Mouse (Mus musculus) right cerebral cortex, postnatal 36 days (tissue): ENCODE data around the gene Phgr1.

Experiments
- DNase-seq, 2 experiments: peaks; one replicate each; pipeline ENCODE4 v3.0.0; 2022; ENCODE audit warnings: low spot score in 2 of 2, mixed read lengths in 1 of 2

Gene Phgr1

DNA sequence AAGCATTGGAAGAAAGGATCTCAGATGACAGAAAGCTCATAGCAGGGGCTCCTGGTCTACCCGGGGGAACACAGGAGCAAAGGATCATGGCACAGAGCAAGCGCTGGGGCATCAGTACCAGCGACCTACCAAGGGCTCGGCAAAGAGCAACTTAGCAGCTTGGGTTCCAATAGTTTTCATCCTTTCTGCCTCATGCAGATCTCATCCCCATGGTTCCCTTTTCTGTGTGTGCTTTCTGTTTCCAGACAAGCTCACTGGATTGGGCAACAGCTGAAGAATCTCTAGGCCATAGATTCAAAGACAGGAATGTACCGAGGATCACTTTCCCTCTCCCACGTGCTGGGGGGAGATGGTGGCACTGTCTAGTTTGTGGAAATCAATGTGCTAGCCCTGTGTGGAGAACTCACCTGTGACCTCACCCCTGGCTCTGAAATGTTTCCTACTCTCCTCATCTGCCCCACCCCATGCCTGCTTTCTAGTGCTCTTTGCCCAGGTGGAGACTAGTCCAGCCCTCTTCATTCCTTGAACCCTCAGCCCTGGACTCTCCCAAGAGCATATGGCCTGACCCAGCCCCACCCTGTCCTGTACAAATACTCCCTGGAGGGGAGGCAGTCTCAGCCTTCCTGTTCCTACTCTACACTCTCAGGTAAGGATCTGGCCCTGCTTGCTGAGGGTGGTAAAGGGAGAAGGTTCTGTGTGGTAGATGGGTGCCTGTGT, at the start of gene Phgr1:
TSS of gene Phgr1 (plus strand) at position 612 of the 717 bp plus-strand sequence.
- no peak for DNase-seq

DNA sequence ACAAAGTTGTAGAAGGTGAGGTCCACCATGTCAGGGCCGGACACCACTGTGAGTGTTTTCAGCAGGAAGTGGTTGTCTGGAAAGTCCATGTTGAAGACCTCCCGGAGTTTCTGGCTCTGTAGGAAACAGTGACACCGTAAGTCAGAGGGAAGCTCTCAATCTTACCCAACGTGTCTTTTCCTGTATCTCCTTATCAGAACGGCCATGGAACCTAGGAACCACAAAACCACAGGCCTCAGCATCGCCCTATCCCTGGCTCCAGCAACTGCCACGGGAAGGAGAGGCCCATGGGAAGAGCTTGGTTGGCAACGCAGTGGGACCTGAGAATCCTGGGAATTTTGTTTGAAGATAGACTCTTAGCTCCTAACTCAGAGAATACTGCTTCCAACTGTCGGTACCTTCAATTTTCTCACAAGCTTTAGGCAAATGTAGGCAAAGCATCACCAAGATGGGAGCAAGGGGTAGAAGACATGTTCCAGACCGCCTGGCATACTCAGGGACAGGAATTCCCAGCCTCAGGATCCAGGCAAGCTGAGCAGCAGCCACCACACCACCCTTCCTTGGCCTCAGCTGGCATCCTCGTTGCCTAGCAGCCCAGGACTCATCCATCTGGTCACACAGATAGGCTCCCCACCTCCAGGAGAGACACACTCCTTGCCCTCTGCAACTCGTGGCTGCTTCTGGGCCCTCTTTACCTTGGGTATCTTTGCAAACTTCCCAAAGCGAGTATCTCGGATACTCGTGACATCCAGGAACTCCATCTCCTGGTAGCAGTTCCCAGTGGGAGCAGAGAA, 48.7 kb upstream of the Phgr1 start:
- no peak for DNase-seq

DNA sequence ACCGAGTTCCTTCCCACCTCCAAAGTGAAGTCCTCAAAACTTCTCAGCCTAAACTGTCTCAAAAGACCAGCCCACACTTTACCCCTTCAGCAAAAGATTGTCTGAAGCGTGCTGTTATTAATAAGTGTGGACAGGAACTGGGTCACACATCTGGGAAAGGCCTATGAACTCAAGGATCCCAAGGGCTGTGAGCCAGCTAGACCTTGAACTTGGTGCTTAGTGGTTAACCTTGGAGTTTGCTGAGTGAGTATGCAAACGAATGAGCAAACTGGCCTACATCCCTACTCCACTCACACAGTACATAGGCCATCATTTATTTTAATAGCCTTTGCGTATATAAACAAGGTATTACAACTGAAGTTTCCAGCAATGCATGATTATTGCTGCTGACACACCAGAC, 47.1 kb upstream of the Phgr1 start:
- no peak for DNase-seq

DNA sequence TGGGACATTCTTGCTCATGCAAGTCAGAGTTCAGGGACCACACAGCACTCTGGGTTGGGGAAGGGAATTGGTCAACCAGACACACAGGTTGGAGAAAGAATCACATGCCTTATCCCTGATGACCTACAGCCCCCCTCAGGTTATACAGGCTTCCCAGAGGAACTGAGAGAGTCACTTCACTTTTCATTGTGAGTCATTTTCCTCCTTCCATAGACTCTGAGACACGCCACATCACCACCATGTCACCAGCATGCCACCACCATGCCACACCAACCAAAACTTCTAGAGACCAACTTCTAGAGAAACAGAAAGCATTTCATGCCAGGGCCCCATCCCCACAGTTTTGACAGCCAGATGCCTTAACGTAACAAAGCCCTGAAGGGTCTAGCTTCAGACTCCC, 45.7 kb upstream of the Phgr1 start:
- DNase-seq, result no peak

DNA sequence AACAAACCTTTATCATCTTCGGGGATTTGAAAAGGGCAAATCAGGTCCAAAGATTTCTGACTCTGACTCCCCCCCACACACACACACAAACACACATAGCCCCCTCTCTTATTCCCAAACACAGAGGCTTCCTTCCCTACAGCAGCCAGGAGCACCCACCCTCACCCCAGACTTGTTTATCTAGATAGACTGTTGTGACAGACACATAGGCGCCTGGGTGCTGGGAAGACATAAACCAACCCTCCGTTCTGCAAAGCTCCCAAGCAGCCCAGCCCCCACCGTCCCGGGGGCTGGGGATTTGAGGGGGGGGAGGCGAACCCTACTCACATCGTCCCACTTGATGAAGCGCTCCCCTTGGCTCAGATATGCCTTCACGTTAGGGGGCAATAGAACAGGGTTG, 44.7 kb upstream of the Phgr1 start:
- no peak for DNase-seq

DNA sequence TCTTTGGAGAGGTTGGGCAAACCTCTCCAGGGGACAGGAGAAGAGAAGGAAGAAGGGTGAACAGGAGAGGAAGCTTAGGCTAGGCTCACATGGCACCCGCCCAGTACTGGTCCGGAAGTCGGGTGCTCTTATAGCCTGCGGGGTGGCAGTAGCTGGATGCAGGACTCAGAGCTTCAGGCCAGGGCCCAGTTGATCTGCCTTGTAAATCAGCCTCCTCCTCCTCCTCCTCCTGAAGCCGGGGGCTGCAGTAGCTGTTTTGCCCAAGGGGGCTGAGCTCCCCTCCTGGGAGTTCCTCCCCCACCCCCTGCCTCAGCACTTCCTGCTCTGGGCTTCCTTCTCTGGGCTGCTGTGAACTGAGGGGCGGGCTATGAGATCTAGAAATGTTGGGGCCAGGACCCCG, 44.2 kb upstream of the Phgr1 start, which contains the start of gene Plcb2:
TSS of gene Plcb2 (minus strand) at position 102 of the 400 bp plus-strand sequence.
- no peak for DNase-seq

DNA sequence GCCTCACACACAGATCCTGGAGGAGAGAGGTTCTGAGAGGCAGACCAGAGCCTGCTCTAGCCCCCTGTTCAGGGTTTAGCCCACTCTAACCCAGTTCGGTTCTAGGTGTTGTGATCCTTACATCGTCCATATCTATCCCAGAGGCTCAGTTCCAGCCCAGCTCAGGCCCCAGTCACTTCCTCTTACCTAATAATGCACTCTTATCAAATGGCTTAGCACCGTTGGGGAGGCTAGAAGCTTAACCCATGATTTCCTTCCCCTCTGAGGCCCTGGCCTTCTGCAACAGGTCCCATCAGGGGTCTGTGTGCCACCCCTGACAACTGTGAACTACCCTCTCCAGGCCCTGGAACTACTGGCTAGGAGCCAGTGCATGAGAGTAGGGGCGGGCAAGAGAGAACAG, 43.4 kb upstream of the Phgr1 start:
- DNase-seq, result no peak

DNA sequence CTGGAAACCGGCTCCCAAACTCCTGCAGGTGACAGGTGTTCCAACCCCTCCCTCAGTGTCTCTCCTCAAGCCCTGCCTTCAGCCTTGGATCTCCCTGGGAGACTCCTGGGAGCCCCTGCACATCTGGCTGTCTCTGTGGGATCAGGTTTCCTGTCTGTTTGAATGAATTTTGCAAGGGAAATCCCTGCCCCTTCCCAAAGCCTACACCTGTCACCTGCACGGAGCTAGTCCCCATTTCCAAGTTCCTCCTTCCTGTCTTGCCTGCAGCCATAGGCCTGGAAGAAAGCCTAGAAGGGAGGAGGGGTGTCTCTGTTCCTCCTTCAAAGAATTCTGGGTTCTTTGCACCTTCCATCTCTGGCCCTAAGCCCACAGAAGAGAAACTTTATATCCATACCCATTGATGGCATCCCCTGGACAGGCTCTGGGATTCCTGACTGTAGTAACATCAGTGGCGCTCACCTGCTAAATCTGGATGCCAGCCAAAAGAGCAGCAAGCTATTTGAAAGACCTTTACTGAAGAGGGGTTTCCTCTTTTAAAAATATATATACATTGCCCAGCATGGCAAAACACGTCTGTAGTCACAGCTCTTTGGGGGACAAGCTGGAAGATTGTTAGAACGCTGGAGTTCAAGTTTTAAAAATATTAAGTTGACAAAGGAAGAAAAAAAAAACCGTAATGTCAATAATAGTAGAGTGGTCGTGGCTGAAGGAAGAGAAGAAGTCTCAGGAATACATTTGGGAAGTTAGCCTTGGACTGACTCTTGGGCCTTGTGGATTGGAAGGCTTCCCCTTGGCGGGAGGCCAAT, 42.5 kb upstream of the Phgr1 start:
- DNase-seq, result no peak

DNA sequence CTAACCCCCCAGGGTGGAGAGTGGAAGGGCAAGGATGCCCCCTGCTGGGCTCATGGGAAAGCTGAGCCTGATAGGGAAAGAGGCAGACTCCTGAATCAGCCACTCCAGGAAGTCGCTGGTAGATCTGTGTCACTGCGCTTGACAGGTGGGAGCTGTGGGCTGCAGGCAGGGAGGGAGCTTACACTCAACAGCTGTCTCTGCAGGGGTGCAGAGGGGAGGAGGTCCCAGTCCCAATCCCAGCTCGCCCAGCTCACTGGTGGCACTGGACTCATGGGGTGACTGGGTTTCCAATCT, 42.0 kb upstream of the Phgr1 start:
- DNase-seq, result peak; percentile 59 to 62

DNA sequence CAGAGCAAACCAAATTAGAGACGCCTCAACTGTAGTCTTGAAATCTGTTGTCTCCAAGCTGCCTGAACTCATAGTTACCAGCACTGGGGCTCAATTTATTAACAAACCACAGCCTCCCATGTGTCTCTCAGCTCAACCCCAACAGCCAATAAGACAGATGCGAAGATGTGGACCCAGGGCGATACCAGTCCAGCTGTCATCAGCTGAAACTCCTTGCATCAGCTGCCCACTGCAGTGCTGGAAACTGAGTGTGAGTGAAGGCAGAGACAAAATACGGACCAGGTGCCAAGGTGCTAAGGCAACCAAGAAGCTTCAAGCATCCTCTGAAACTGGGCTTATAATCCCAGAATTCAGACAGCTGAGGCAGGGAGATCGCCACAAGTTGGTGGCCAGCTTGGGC, 40.6 kb upstream of the Phgr1 start:
- DNase-seq, result no peak

DNA sequence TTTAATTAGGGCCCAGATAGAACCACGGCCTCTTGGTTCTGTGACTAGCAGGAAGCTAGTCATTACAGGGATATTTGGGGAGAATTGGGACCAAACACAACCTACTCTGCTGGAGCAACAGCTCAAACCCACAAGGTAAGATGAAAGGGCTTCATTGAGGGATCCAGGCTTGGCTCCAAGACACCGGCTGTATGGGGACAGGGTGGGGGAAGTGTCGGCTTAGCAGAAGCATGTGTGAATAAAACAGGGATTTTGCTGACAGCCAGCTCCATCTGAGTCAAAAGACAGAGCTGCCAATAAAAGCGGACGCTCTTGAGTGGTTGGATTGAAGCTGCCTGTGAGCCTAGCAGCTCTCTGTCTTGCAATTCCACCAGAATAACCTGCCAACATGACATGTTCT, 39.2 kb upstream of the Phgr1 start:
- DNase-seq, result no peak

DNA sequence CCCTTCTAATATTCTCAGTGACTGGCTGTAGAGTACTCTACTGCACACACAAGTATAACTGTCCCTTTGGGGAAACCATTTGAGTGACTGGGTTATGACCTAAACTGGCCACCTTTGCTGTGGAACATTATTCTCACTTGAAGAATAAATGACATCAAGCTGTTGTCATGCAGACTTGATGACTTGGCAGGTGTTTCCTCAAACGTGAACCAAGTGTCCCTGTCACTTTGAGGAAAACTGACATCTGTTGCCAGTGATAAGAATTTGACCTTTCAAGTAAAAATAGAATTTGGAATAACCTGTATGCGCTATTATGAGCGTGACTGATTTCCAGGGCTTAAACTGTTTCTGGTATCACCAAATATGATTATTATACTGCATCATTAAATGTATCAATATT, 32.2 kb upstream of the Phgr1 start:
- no peak for DNase-seq

DNA sequence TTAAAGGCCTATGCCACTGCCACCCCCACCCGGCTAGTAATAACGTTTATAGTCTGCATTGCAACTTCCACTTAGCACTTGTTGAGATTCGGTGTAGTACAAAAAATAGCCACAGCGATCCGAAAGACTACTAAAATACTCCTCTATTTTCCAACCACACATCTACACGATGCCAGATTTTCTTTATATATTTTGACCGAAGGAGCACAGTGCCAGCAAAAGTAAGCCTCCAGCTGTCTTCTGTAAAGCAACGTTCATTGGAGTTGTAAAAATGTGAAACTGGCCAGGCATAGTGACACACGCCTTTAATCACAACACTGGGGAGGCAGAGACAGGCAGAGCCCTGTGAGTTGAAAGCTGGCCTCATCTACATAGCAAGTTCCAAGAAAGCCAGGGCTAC, 31.4 kb upstream of the Phgr1 start:
- peak in 1 of 2 experiments; percentile 57 for DNase-seq

DNA sequence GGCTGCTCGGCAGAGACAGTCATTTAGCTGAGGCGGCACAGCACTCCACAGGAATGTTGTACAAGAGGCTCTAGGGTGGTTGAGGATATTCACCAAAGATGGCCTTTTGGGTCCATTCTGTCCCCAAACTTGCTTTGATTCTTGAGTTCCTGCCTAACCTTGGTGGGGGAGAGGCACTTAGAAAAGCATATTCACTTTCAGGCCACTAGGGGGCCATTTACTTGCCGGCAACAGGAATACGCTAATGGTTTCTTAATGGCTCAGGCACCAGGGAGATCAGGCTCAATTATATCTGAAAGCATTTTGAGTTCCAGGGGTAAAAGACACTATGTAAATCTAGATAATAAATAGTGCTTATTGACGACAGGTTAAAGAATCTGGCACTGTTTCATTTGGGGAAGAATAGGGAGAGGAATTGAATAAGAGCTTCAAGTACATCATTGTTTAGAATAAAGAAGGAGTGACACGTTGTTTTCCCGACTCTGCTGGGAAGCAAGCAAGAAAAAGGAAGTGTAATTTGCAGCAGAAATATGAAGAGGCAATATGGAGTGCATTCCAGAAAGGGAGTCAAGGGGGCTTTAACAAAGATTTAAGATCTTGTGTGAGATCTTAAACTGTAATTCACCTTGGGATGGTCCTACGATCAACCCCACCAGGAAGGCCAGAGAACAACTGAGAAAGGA, 29.2 kb upstream of the Phgr1 start:
- no peak for DNase-seq

DNA sequence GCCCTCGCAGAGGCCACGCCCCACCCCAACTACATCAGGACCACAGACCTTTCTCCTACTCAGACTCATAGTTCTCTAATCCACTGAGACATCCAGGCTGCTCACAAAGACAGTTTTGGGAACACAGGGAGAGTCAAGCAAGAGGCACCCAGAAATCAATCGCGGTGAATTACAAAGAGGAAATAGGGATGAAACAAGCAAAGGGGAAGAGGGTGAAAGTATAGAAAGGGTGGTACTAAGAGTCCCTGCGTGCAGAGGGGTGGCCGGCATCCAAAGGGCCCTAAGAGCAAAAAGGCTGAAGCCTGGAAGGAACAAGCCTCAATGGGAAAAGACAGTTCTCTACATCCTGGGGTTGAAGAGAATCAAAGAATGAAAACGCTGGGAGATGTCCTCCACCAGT, 27.9 kb upstream of the Phgr1 start:
- no peak for DNase-seq

DNA sequence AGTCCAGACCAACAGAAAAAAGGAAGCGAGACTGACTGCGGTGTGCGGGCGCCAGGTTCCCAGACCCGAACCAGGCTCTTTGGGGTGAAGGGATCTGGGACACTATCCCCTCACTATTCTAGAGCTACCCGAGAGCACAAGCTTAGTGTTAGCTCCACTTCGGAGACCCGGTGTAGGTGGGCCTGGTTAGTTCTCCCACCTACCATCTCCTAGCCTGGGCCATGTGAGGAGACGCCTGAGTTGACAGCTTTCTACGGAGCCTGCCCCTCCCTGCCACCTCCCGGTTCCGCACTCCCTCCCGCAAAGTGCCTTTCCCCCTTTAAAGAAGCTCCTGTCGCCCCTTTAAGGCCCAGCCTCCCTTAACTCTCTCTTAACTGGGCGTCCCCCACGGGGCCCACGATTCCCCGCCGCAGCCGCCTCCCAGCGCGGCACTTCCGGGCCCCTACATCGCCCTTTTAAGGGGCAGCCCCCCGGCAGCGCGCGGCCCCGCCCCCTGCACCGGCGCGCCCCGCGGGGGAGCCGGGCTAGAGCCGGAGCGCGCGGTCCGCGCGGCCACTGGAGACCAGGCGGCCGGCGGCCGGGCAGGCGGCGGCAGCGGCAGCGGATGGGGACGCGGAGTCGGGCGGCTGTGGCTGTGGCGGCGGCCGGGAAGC, 27.2 kb upstream of the Phgr1 start, which contains the start of gene Inafm2:
TSS of gene Inafm2 (plus strand) at position 527 of the 653 bp plus-strand sequence.
- DNase-seq, result peak; percentile 83 to 88

DNA sequence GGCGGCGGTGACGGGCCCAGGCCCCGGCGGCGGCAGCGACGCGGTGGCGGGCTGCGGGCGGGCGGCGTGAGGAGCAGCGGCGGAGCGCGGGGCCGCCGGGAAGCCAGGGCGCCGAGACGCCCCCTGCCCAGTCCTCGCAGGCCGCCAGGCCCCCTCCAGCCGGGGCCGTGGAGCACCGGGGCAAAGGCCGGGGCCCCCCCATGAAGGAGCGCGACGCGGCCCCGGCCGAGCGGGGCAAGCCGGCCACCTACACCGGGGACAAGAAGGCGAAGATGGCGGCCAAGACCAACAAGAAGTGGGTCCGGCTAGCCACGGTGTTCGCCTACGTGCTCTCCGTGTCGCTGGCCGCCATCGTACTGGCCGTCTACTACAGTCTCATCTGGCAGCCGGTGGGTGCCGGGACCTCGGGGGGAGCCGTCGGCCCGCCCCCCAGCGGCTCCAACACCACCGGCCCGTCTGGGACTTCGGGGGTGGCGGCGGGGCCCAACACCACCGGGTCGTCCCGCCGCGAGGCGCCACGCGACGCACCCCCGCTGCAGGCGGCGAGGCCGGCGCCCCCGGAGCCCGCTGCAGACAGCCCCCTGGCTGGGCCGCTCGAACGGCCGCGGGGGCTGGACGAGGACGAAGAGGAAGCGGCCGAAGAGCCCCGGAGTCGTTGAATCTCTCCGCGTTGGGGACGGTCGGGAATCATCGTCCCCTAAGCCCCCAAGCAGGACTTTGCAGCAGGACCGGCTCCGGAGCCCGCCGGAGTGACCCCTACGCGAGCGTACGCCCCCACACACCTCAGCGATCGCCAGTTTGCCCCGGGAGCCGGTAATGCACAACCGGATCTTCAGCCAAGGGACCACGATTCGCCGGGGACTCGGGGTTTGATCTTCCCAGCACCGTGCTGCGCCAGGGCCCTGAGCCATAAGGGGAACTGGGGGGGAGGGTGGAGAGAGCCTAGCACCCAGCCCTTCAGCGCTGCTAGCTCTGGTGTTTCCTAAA, 26.4 kb upstream of the Phgr1 start:
- DNase-seq, result no peak

DNA sequence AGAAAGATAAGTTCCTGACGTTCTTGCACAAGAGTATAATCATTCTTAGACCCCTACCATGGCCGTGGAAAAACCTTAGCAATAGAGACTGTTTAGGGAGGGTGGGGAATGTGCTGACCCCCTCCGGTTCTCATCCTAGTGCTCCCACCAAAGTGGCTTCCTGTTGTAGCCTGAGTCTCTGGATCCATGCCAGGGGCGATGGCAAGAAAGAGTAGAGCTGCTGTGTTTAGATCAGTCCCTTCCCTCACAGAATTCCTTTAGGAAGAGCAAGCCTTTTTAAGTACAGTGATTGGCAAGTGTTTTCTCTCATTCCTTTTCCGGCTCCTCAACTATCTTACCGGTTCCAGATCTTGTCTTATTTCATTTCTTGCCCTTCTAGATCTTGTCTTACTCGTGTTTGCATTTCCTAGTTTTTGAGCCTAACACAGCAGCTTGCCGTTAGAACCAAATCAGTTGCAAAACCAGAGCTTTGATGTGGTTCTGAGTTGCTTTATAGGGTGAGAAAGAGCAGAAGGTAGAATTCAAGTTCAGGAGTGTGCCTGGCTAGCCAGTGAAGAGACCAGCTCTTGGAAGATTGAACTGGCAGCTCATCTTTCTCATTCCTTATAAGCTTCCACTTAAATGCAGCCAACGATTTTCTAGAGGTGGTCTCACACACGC, 25.1 kb upstream of the Phgr1 start:
- no peak for DNase-seq

DNA sequence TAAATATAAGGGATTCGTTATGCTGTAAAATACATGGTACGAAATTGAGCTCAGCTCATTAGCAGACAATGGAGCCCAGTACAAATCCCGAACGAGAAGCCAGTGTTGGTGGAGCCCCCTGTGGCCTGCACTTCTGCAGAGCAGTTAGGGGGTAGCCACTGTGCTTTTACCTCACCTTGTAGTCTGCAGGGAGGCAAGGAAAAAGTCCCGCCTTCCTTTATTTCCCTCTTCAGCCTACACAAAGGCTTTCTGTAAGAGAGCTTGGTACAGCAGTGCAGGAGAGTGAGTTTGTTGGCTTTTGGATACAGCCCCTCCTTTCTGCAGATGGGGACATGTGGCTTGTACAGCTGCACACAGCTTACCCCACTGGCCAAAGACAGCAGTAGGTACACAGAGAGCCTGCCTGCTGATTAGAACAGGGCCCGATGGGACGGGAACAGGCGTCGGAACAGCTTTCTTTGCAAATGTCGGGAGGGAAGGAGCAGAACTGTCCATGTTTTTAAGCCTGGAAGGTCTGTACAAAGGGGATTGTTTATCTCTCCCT, 23.2 kb upstream of the Phgr1 start:
- DNase-seq, result no peak
